Mouse (Mus musculus) natural killer cell, adult 2 months (primary cell): ENCODE measurements around the gene Pank2.
A peak's percentile ranks its signal among the peaks of the same experiment; 100 is the strongest.
"Not testable (repeated sequence)": the region's sequence is repeated elsewhere in the genome, so short reads cannot be mapped to it uniquely, and the experiment has no call there.

Source experiments
- DNase-seq, 2 experiments: peaks; one replicate each; pipeline ENCODE4 v3.0.0; 2022; ENCODE audit warnings: low spot score in 2 of 2

Gene Pank2

DNA sequence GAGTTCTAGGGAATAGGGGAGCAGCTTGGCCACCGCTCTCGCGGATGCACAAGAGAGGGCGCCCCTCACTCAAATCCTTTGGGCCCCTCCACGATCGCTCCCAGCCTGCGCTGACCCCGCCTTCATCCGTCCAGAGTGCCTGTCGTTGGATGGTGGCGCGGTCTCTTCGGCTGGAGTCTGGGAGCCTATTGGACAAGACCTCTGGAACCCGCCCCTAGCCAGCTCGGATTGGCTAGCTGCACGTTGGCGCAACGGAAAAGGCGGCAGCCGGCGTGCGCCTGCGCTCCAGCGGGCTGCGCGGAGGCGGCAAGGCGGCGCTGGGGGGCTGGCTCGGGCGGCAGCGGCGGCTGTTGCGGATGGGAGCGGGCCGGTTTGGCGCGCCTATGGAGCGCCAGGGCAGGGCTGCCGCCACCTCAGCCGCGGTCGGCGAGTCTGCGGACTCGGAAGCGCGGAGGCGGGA lies at the start of gene Pank2:
Gene Pank2 (plus strand): TSS at position 283 of the 460 bp plus-strand sequence.
- peak; percentile 91 to 94 for DNase-seq

DNA sequence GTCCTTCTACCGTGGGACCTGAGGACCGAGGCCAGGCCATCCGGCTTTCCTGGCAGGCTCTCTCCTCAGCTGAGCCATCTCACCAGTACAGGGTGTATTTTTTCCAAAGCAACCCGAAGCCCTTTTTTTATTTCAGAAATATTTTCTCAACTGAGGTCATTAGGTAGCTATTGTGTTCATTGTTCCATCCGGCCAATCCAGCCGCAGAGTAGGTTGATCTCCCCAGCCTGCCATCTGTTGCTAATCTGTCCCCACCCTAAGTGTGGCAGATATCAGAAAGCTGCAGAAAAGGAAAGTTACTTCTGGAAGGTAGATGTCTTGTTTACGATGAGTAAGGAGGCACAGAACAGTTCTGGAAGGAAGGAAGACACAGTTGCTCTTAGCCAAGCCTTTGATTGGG lies 48.5 kb upstream of the Pank2 start:
- DNase-seq = no peak

DNA sequence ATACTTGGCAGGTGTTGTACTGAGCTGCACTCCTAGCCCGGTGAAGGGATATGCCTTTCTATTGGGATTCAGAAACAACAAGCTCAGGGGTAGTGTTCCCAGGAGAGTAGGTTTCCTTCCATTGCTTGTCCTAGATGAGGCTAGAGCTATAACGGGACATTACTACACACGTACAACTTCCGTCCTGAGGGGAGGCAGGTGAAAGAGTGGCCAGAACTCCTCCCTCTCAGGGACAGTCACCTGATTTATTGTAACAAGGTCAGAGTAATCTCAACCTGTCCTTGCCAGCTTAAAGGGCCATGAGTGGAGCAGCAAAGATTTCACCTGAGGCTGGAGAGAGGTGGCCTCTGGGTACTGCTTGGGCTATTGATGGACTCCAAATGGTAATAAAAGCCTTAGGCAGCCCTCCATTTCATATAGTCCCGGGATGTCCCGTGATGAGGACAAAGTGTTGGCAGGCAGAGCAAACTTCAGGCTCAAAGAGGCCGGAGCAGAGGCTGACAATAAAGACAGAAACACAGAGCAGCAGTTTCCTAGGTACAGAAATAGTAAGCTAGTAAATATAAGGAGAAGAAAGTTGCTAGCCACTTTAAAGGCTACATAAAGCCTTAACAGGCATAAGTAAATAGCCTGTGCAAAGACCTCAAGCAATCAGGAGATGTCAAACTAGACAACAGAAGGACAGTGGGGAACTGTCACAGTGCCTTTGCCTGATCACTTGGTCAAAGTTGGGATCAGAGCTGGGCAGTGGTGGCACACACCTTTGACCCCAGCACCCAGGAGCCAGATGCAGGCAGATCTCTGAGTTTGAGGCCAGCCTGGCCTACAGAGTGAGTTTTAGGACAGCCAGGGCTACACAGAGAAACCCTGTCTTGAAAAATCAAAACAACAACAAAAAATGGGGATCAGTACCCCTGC lies 46.1 kb upstream of the Pank2 start:
- DNase-seq = no peak

DNA sequence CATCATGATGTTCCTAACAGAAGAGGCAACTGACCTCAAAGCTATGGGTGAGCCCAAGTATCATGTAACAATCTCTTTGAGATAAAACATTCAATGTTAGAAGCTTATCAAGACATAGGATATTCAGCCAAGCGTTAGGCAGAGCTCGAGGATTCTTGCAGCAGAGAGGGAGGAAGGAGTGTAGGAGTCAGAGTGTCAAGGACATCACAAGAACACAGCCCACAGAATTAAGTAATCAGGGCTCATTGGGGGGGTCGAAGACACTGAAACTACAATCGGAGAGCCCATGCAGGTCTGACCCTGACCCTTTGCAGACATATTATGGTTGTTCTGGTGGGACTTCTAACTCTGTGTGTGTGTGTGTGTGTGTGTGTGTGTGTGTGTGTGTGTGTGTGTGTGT lies 42.3 kb upstream of the Pank2 start:
- DNase-seq = no peak

DNA sequence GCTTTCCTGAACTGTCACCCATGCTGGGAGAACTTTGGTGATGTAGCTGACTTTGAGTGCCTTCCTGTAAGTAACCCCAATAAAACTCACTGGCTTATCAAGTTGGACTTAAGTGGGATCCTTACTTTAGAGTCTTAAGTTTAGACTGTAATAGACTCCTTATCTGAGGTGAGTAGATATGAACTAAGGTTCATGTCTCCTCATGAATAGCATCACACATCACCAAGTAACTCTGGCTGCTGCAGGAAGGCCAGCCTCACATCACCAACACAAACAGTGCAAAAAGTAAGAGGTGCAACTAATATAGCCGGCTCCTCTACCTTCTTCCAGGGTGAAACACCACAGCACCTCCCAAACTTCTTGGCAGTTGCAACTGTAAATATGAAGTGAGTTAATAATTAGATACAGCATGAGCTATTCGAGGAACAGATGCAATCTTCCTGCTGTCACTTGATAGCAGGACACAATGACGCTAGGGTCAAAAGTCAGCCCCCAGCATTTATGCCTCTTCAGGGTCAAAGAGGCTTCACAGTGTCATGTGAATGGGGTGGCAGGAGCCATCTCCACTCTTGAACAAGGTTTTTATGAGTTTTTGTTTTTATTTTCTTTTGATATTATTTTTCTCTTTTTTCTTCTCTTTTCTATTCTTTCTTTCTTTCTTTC lies 40.3 kb upstream of the Pank2 start:
- no peak for DNase-seq

DNA sequence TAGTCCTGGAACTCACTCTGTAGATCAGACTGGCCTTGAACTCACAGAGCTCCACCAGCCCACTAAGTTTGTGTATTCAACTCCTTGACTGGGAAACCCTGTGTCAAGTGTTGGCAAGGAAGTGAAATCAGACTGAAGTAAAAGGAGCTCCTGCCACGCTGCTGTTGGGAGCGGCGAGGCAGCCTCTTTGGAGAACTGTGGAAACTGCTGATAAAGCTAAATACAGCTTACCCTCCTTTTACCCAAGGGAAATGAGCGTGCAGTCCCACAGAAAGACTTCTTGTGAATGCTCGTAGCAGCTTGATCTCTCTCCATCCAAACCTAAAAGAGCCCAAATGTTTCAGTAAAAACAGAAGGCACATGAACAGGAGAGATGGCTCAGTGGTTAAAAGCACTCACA lies 39.7 kb upstream of the Pank2 start:
- DNase-seq = no peak

DNA sequence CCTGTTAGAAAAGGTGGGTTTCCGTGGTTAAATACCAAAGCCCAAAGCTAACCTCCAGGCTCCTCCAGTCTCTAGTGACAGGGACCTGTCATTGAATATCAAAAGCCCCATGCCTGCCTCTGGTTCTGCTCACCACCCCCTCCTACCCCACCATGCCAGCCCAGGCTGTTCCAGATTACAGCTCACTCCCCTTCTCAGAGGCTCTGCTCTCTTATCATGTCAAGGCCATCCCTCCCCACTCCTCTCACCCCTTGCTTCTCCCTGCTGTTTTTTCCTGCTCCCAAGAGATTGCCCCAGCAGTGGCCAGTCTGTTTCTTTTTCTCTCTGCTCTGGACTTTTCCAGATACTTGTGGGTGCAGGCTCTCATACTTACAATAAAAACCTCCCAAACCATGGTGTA lies 38.7 kb upstream of the Pank2 start:
- DNase-seq = no peak

DNA sequence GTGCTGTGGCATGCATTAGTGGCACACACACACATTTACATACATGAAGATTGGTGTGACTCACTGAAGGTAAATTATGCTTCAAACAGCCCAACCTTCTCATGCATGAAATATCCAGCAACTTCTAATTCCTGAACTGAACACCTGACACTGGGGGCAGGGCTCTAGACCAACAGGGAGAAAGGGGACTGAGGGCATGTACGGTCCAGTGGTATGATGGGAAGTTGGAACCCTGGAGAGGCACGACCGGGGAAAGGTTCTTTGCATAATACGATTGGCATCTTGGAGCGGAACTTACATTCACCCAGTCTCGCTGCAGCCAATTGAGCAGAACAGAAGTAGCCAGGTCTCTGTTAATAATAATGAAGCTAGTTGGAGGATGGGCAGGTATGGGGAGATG lies 37.1 kb upstream of the Pank2 start:
- DNase-seq = no peak

DNA sequence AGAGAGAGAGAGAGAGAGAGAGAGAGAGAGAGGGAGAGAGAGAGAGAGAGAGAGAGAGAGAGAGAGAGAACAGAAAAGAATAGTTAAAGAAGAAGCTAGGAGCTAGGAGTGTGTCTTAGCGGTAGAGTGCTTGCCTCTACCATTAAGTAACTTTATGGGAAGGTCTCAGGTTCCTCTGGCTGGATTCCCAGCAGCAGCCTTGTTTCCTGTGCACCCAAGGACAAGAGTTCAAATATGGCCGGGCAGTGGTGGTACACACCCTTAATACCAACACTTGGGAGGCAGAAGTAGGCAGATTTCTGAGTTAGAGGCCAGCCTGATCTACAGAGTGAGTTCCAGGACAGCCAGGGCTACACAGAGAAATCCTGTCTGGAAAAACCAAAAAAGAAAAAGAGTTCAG lies 35.6 kb upstream of the Pank2 start:
- not testable (repeated sequence) for DNase-seq

DNA sequence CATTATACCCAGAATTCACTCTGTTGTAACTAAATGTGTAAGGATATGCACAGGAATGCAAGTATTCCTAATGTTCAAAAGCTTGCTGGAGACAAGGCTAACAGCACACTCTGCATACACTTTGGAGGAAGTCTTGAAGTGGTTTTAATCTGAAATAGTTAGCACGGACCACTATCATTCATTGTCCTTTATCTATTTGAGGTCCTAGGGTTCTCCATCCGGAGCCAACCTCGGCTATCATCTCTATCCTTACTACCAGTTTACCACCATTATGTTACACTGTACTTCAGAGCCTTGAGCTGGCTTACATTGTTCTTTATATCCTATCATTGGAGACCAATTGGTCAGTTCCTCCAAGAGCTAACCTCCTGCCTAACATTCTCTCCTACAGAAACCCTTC lies 35.1 kb upstream of the Pank2 start:
- DNase-seq = no peak

DNA sequence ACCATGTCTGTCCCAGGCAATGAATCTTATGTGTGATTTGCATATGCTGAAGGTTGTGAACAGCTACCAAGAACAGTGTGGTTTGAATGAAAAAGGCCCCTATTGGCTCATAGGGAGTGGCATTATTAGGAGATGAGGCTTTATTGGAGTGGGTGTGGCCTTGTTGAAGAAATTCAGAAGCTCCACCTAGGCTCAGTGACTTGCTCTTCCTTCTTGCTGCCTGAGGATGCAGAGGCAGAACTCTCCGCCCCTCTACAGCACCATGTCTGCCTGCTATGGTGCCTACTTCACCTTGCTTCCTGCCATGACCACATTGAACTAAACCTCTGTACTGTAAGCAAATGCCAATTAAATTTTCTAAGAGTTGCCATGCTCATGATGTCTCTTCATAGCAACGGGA lies 29.7 kb upstream of the Pank2 start:
- no peak for DNase-seq

DNA sequence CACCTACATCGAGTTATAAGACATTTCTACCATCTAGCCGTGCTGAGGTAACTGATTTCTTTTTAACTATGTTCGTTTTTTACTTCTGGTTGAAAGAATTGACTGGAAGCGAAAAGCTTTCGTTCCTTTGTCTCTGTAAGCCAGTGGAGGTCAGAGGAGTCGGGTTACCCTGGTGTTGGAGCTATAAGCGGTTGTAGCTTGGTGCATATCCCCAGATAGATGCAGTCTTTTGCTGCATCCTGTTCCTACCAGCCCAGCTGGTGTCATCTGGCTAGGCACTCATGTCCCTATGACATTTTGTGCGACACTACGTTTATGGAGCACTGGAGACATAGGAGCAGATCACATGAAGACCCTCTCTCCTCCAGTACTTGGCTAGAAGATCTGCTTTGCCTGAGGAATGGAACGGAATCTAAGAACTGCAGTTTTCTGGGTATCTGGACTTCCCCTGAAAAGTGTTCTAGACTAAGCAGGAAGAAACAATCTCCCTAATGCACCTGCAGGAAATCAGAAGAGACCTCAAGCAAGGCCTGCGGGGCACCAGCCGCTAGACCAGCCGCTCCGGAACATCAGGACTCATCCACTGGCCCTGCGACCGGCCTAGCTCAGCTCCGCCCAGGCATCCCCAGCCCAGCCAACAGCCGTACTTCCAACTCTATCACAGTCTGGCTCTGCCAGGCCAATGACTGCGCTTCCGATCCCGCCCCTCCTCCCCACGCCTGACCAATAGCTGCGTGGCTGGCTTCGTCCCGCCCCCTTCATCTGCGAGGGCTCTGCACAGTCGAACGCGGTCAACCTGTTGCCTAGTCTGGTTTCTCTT lies 28.8 kb upstream of the Pank2 start, which contains the start of gene Mavs:
Gene Mavs (plus strand): TSS at position 757 of the 820 bp plus-strand sequence.
- DNase-seq = peak; percentile 90 to 91

DNA sequence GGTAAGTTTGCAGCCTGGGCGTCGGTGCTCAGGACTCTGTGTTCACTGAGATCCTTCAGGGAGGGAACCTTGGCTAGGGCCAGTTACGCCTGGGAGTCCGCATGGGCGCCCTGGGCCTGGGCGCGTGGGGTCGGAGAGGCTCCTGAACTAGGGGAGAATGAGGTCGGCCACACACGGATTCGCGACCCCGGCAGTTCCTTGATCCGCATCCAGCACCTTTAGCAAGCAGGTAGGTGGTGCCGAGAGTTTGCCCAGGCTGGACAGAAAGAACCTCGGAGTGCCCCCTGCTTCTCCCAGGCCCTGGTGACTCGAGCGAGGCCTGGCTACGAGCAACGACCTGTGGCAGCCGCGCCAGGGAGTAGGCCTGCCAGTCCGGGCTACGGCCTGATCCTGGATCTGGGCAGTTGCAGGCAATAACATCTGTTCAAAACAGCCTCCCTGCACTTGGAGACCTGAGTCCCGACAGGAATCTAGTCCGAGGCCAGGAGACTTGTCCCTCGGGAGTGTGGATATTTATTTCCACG lies 28.1 kb upstream of the Pank2 start:
- DNase-seq = peak in 1 of 2 experiments; percentile 6

DNA sequence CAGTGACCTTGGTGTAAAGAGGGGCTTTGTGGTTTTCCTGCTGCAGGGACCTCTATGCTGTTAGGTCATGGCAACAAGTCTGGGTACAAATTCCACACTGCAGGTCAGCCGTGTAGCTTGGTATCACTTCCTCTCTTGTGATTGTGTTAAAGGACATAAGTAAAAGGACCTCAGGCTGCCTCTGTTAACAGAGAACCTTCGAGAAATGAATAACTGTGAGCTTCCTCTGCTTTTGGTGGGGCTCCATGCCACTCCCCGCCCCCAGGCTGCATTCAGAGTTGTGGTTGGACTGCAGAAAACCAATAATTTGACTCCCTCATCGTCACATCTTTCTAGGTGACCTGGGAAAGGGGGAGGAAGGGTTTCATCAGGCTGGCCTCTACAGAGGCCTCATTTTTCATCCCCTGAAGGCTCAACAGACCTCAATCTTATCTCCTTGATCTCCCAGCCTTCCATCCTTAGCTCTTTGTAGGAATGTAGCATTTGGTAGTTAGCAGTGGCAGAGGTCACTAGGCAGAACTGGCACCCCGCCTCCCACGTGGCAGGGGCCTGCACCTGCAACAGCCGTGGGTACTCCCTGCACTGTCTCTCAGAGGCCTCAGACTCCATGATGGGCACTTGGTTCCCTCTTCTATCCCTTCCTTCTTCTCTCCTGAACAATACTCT lies 27.2 kb upstream of the Pank2 start:
- peak; percentile 31 to 54 for DNase-seq

DNA sequence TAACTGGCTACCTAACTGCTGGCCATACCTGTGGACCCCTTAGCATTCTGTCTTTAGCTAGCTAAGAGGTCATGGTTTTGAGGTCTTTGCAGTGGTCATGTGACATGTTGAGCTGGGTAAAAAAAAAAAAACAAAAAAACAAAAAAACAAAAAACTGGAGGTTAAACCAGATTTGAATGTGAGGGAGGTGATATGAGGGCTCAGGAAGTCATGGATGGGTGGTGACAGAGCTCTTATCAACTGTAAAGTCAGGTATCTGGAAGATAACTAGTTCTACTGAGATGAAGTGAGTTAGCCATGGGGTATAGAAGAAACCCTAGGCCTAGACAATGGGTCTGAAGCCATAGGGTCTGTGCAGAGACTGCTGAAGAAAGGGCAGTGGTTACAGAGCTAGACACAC lies 20.1 kb upstream of the Pank2 start:
- no peak for DNase-seq

DNA sequence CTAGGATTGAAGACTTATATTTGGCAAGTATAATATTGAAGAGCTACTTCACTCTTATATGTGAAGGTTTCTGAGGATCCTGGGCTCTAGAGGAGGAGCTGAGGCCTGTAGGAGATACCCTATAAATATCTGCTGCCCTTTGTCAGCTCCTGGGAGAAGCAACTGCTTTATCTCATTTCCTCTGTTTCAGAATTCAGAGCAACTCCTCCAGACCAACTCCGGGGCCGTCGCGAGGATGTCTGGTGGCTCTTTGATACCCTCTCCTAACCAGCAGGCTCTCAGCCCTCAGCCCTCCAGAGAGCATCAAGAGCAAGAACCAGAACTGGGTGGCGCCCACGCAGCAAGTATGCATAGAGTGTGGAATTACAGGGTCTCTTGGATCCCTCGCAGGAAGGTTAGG lies 19.4 kb upstream of the Pank2 start:
- DNase-seq = no peak

DNA sequence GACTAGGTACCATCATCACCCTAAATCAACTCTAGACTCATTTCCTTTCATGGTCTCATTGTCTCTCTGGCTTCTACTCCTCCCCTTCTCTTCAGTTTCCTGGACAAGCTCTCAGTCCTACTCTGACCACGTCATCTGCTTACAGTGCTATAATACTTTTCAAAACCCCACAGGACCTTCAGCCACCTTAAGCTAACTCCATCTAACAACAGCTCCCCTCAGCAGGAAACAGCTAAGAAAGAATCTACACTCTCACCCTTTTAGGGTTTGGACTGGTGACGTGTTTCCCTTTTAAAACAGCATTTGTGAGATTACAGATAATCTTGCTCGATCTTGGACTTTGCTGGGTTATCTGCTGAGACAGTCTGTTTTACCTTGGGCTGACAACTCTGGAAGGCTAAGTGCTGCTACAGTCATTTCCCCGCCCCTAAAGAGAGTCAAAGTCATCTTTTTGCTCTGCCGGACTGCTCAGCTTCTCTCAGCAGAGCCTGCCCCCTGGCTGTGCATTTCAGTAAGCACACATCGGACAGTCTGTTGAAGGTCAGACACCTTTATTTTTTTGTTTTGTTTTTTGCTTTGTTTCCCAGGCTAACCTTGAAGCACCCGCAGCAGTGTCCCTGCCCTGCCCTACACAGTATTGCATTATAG lies 8.5 kb upstream of the Pank2 start:
- peak; percentile 68 to 71 for DNase-seq

DNA sequence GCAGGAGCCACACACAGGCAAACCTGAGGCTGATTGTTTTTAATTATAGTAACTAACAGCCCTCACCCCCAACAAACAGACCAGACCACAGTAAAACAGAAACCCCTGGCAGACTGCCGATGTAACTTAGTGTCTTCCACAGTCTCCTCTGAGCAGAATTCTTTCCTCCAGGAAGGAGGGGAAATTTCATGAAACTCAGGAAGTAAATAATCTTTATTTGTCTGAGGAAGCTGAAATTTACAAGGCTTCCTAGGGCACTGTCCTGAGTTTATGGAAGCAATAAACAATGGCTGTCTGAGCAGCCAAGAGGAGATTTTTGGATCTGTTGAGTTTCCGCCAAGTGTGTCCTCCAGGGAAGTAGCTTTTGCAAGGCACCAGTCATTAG lies 8.0 kb upstream of the Pank2 start:
- DNase-seq = no peak

DNA sequence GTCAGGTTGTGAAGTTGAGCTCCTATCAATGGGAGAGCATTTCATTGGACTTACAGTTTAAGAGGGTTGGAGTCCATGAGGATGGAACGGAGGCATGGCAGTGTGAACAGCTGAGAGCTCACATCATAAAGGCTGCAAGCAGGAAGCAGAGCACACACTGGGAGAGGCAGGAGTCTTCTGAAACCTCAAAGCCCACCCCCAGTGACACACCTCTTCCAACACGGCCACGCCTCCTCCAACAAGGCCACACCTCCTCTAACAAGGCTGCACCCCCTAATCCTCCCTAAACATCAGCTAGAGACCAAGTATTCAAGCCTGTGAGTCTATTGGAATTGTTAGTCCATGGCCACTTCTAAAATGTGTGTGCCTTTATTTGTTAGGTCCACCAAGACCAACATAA lies 6.6 kb upstream of the Pank2 start:
- DNase-seq = no peak

DNA sequence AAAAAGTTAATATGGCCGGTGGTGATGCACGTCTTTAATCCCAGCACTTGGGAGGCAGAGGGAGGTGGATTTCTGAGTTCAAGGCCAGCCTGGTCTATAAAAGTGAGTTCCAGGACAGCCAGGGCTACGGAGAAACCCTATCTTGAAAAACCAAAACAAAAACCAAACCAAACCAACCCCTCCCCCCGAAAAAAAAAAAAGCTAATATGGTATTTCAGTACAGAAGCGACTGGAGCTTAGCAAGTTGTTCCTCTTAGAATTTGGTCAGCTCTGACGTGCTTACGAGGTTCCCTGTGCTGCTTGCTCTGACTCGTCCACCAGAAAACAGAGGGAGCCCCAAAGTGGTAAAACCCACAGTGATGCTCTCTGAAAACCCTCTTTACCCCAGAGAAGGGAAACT lies 3.6 kb upstream of the Pank2 start:
- DNase-seq = no peak
